Mouse (Mus musculus): ENCODE measurements around the gene Gabra6.

Gabra6 gene

DNA sequence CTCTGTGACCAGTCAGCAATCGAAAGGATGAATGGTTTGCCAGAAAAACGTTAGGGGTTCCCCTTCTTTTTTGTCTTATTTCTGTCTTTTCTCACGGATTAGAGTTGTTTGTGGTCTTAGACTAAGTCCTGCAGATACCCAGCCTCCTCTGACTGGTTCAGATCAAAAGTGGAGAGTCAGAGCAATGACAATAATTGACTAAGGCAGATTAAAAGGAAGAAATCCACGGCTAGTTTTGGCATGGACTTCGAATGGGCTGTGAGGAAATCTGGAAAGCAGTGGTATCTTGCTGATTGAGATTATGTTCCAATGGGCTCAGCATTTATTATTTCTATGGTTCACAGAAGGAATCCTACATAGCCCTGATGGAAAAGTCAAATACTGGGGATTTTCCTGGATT is at the start of gene Gabra6:
TSS of gene Gabra6 (minus strand) at position 191 of the 400 bp plus-strand sequence.
- DNase-seq, result no peak

DNA sequence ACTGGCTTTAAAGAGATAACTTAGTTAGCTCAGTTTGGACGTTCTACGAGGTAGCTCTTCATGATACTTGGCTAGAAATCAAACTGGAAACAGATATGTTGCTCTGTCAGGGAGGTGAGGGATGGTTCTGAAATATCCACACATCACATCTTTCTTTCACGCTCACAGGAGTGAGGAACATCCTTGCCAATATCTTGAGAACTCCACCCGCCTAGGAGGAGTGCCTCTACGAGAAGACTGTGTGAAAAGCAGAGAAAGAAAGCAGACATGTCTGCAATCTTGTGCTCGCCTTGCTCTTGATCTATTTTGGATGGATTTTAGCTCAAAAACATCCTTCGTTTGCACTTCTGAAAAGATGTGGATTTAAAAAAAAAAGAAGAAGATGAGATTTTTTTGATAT is 44.7 kb upstream of the Gabra6 start:
- no peak for DNase-seq

DNA sequence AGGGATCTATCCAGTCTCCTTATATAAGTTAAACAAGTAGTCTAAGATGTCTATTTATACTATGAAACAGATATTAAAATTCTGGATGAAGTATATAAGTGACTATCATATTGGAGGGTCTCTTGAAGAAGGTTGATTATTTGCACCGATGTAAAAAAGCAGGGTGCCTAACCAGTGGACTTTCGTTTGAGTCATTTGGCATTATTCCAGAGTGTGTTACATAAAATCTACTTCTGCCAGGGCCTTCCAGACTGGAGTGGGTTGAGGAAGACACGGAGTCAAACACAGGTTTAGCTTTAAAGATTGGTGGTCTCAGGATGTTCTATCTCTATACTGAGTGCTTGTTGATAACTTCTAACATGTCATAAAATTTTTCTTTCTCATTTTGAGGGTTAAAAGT is 11.2 kb upstream of the Gabra6 start:
- no peak for DNase-seq

DNA sequence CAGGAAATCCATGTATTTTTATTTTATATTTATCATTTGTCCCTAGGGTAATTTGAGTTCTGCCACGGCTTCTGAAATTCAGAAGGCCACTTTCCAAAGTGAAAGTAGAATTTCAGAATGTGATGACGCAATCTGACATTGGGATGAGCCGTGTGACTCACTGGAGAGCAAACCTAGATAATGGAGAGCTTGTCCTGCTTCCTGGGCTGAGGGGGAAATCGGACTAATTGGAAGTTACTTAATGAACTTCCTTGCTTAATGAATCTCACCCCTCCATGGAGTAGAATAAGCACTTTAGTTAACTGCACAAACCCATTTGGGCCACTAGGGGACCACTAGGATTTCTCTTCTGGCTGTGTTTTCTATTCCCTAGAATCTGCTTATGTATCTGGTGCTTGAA is 5.4 kb upstream of the Gabra6 start:
- DNase-seq, result no peak

DNA sequence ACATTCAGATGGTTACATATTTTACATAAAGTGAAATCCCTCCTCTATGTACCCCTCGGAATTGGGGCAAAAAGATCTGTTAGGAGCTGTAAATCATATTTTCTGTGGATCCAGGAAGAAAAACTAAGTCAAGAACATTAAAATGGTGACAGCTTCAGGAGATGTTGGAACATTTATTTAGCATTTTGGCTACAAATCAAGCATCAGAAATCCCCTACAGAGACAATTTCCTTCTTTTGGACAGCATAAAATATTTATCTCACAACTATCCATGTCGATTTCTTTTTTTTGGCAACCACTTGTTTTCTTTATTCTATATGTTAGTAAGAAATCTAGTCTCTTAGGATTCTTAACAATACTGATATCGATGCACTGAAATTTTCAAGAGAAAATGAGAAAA is 688 bp upstream of the Gabra6 start:
- no peak for DNase-seq

DNA sequence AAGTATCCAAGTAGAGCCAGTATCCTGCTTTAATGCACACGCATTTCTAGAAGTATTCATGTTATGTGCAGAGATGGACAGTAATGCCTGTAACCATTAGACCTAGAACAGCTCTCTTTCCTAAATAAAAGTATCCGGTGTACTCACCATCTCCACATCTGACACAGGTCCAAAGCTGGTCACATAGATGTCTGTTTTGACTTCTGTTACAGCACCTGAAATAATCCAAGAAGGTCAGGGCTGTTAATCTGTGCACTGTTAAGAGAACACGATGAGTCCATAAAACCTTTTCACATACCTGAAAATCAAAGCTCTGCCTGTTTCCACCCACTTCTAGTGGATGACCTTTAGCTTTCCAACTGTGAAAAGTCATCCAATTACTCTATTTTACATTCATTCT is 1.4 kb downstream of the Gabra6 start:
- no peak for DNase-seq

DNA sequence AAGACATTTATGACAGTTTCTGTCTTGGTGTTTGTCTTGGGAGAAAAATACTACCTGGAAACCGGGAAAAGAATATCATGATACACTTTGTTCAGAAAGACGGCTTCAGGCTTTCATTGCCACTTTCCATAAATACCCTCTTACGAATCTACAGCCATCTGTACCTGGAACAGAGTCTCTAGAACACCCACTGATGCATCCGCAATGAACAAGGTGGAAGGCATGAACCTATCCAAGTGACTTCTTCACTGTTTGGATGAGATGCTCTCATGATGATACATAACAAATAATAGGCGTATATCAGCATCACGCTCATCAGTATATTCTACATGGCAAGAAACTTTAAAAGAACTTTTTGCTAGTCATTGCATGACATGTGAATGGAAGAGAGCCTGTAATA is 1.8 kb downstream of the Gabra6 start:
- DNase-seq, result no peak

DNA sequence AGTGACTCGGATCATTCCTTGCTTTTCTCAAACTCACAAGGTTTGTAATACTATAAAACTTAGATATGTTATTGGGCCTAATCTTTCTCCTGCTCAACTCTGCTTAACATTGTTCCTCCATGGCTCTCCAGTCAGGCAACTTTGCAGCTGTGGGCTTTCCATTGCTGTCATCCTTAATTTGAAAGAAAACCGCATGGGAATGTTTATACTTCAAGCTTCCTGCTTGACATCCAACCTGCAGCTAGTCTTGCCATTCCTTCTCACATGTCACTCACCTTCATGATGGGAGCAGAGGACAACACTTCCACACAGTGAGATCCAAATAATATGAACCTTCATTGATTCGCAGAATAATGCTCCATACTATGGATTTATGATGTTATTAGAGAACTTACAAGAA is 2.9 kb downstream of the Gabra6 start:
- DNase-seq, result no peak

DNA sequence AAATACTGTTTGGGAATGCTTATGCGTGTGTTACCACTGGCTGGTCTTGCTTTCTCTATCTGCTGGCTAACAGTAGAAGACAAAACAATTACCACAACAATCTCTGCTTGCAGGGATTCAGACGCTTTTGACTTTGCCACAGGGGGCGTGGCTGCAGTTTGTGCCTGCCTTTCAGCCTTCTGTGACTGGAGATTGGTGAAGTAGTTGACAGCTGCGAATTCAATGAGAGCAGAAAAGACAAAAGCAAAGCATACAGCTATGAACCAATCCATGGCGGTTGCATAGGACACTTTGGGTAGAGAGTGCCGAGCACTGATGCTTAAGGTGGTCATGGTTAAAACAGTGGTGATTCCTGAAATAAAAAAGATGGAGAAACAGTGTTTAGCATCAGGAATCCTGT is 6.0 kb downstream of the Gabra6 start:
- no peak for DNase-seq

DNA sequence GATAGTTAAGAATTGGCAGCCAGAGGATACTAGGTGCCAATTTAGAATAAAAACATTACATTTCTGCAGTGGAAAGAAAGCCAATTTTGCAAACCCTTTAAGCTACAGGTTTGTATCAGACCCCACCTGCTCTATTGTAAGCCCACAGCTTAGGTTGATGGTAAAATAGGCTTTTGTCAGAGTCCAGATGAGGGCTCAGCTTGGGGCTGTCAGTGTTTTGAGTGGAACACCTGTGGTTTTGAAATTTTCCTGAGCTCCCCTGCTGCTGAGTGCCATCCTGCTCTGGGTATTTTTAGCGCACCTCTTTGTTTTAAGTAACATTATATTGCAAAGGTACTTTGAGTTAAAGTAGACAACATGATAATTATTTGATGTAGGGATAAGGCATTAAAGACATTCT is 10.0 kb downstream of the Gabra6 start:
- no peak for DNase-seq

DNA sequence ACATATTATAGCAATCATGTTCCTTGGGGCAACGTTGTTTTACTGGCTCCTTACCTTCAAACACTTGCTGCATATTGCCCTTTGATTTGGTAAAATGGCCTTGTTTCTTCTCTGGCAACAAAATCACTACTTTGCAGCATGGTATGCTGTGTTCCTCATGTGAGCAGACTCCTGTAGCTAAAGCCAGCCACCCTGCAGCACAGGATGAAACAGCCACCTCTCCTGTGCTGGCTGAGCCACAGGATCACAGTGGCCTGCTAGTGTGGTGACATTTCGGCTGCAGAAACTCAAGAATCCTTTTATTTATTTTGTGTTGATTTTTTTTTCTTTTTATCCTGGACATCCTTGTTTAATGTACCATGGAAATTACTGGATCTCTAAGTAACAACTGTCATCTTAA is 11.8 kb downstream of the Gabra6 start:
- DNase-seq, result no peak

DNA sequence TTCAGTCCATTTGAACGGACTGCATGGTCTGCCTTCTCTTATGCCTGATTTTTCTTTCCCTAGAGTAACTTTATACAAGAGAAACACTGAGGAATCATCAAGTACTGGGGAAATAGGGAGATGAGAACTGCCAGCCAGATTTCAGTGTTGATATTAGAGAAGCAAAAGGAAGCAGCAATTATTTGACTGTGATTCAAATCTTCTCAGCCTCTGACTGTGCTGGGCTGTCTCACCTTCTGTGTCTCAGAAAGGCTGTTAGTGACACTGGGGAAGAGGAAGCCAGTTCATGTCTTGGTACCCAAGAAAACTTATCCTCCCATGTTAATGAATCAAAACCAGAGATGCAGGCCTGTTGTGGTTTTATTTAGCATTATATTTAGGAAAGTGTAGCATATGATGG is 14.8 kb downstream of the Gabra6 start:
- DNase-seq, result no peak

DNA sequence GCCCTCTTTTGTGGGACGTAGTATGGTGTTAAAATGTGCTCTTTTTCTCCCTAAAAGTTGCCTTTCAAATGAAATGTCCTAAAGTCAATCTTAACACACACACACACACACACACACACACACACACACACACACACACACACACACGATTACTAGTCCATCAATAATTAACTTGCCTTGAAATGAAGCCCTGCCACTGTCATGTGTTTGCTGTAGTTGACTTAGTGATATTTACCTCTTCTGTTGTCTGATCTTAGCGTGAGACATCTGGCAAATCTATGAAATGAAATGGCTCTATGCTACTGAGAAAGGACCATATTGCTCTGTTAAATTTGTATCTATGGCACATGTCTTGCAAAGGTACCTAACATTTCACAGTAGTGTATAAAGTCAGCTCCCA is 61.9 kb downstream of the Gabra6 start:
- no peak for DNase-seq

Measured in thymus, postnatal 14 days (tissue).